Mouse (Mus musculus) midbrain, embryonic 10.5 days (tissue): ENCODE results near the gene Prpf40b. TPM values are rescaled to one million over a fixed set of nuclear protein-coding genes. Genes with fewer than 3 reads are reported as not detected.

Experiments
- DNase-seq: peaks from one replicate; pipeline ENCODE4 v3.0.0-alpha.2; 2017; ENCODE audit warnings: low spot score
- H3K27ac ChIP-seq: fragments of 300-500 bp; sonication (generic); replicated peaks from 2 replicates; pipeline ENCODE4 v1.5.1; 2016; ENCODE audit warnings: mild to moderate bottlenecking
- H3K27me3 ChIP-seq: fragments of 300-500 bp; sonication (generic); 2 replicates; pipeline ENCODE4 v1.6.1; 2016; ENCODE audit warnings: low read depth, mild to moderate bottlenecking; ENCODE audit not compliant: poor library complexity, severe bottlenecking
- H3K36me3 ChIP-seq: fragments of 300-500 bp; sonication (generic); 2 replicates; pipeline ENCODE4 v1.6.1; 2016; ENCODE audit warnings: mild to moderate bottlenecking, moderate library complexity
- H3K4me1 ChIP-seq: fragments of 300-500 bp; sonication (generic); 2 replicates; pipeline ENCODE4 v1.6.1; 2016
- H3K4me3 ChIP-seq: fragments of 300-500 bp; sonication (generic); 2 replicates; pipeline ENCODE4 v1.5.1; 2016; ENCODE audit warnings: mild to moderate bottlenecking, moderate library complexity
- H3K9me3 ChIP-seq: fragments of 300-500 bp; sonication (generic); replicated peaks from 2 replicates; pipeline ENCODE4 v1.6.1; 2016; ENCODE audit warnings: mild to moderate bottlenecking
- WGBS: fragments of 180-500 bp; shearing (Covaris S2); methylation state at CpG from one replicate; pipeline ENCODE4 v1.1.7; 2016; 5-methylcytosine and 5-hydroxymethylcytosine counted together
- polyA plus RNA-seq: library from polyadenylated mRNA; unstranded; fragments of >200 nt; fragmentation: Nextera tagmentation; extraction: Ambion mirVana; gene quantifications from 2 replicates; pipeline ENCODE4 v1.2.1, GENCODE M21; 2016

Gene Prpf40b
- polyA plus RNA-seq, 1 experiment from 2014 or later = 61.2 TPM

GRCm38 (mm10) chr15:99307476-99307875 is 12.6 kb downstream of the Prpf40b start:
- H3K27ac ChIP-seq = no peak overlapping the region
- no peaks in the 10 kb centered on the region for H3K27me3 ChIP-seq
- H3K4me1 ChIP-seq = no peaks in the 10 kb centered on the region
- 89% methylated on average over 9 of the region's 9 CpGs for WGBS
- peaks cover 96% of the 10 kb centered on the region for H3K36me3 ChIP-seq
- no peak for DNase-seq
- H3K4me3 ChIP-seq = no peak overlapping the region
- no peaks in the 10 kb centered on the region for H3K9me3 ChIP-seq

- H3K27me3 ChIP-seq = no peaks in the 10 kb centered on the region
- no peak overlapping the region for H3K4me3 ChIP-seq
- no peak overlapping the region for H3K27ac ChIP-seq
- 90% methylated on average over 9 of the region's 9 CpGs for WGBS
- peaks cover 100% of the 10 kb centered on the region for H3K36me3 ChIP-seq
- no peaks in the 10 kb centered on the region for H3K4me1 ChIP-seq
- H3K9me3 ChIP-seq = no peaks in the 10 kb centered on the region
- DNase-seq = no peak
Observed at GRCm38 (mm10) chr15:99309549-99309948, 14.7 kb downstream of the Prpf40b start.

- peaks cover 100% of the 10 kb centered on the region for H3K36me3 ChIP-seq
- H3K27ac ChIP-seq = no peak overlapping the region
- WGBS = 95% methylated on average over 5 of the region's 5 CpGs
- H3K27me3 ChIP-seq = no peaks in the 10 kb centered on the region
- no peak overlapping the region for H3K4me3 ChIP-seq
- H3K9me3 ChIP-seq = no peaks in the 10 kb centered on the region
- H3K4me1 ChIP-seq = no peaks in the 10 kb centered on the region
- no peak for DNase-seq
Observed at GRCm38 (mm10) chr15:99310617-99311016, 15.7 kb downstream of the Prpf40b start.

DNA sequence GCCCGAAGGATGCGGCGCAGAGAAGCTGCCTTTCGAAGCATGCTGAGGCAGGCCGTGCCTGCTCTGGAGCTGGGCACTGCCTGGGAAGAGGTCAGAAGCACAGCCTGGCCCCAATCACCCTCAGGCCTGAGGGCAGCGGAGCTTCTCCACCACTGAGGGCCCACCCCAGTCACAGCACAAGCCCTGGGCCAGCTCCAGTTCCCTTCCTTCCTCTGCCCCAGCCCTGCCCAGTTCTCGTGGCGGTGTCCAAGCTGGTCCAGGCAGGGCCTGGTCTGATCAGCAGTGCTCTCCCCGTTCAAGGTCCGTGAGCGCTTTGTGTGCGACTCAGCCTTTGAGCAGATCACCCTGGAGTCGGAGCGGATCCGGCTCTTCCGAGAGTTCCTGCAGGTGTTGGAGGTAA is 20.0 kb downstream of the Prpf40b start:
- Histone ChIP-seq H3K36me3 (peaks cover 100% of the 10 kb centered on the region), H3K27me3 (no peaks in the 10 kb centered on the region), H3K9me3 (no peaks in the 10 kb centered on the region), H3K4me3 (no peak overlapping the region), H3K27ac (no peak overlapping the region), H3K4me1 (no peaks in the 10 kb centered on the region)
- WGBS = 95% methylated on average over 16 of the region's 16 CpGs
- DNase-seq = no peak

DNA sequence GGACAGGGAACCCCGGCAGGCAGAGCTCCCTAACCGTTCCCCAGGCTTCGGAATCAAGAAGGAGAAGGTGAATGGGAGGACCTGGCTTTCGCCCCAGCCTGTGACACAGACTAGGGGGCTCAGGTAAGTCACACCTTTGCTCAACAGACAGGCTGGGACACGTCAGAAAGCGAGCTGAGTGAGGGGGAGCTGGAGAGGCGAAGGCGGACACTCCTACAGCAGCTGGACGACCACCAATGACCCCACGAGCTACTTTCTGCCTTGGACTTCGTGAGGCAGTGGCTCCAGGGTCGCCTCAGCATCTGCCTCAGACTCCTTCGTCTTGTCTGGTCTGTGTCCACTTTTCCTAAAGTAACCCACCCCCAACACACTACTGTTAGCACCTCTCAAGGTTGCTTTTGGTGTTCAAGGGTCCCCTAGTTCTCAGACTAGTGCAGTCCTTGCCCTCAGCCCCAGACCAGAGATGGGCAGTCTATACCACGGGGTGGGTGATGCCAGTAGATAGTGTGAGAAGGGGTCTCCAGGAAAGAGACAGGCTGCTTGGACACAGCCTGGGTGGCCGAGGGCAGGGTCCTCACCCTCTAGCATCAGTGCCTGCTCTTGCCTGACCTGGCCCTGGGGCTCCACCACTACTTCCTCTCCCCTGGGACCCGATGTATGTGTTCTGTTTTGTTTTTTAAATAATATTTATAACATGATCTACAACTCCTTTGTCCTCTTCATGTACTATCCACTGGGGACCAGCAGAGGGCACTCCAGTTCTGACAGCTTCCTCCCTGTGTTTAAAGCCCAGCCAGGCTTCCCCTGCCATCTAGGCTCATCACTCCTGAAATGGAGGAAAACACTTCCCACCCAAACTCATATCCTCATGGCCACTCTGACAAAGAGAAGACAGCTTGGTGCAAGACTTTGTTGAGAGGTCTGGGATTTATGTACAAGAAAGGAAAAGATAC is 21.7 kb downstream of the Prpf40b start:
- WGBS = 82% methylated on average over 16 of the region's 16 CpGs
- H3K9me3 ChIP-seq = no peaks in the 10 kb centered on the region
- peak overlapping the region; percentile 70 for H3K27ac ChIP-seq
- peaks cover 100% of the 10 kb centered on the region for H3K36me3 ChIP-seq
- DNase-seq = peak; percentile 66
- no peaks in the 10 kb centered on the region for H3K27me3 ChIP-seq
- no peak overlapping the region for H3K4me3 ChIP-seq
- no peaks in the 10 kb centered on the region for H3K4me1 ChIP-seq

GRCm38 (mm10) chr15:99317267-99317651 is 22.4 kb downstream of the Prpf40b start:
- H3K9me3 ChIP-seq = no peaks in the 10 kb centered on the region
- H3K4me1 ChIP-seq = no peaks in the 10 kb centered on the region
- DNase-seq = no peak
- WGBS = 74% methylated on average over 2 of the region's 2 CpGs
- peaks cover 100% of the 10 kb centered on the region for H3K36me3 ChIP-seq
- H3K27ac ChIP-seq = peak overlapping the region; percentile 70
- H3K4me3 ChIP-seq = no peak overlapping the region
- no peaks in the 10 kb centered on the region for H3K27me3 ChIP-seq

- WGBS = 92% methylated on average over 6 of the region's 6 CpGs
- H3K36me3 ChIP-seq = peaks cover 100% of the 10 kb centered on the region
Observed at GRCm38 (mm10) chr15:99318071-99318470, 23.2 kb downstream of the Prpf40b start.

GRCm38 (mm10) chr15:99318861-99319410 is 24.0 kb downstream of the Prpf40b start:
- Histone ChIP-seq H3K36me3 (peaks cover 100% of the 10 kb centered on the region), H3K9me3 (no peaks in the 10 kb centered on the region), H3K27me3 (no peaks in the 10 kb centered on the region), H3K4me3 (no peak overlapping the region), H3K4me1 (no peaks in the 10 kb centered on the region), H3K27ac (no peak overlapping the region)
- DNase-seq = no peak
- WGBS = 92% methylated on average over 14 of the region's 14 CpGs

More at GRCm38 (mm10) chr15:99318071-99318470, 23.2 kb downstream of the Prpf40b start:
- DNase-seq = no peak
- H3K4me3 ChIP-seq = no peak overlapping the region
- no peaks in the 10 kb centered on the region for H3K9me3 ChIP-seq
- H3K4me1 ChIP-seq = no peaks in the 10 kb centered on the region
- no peaks in the 10 kb centered on the region for H3K27me3 ChIP-seq
- no peak overlapping the region for H3K27ac ChIP-seq

DNA sequence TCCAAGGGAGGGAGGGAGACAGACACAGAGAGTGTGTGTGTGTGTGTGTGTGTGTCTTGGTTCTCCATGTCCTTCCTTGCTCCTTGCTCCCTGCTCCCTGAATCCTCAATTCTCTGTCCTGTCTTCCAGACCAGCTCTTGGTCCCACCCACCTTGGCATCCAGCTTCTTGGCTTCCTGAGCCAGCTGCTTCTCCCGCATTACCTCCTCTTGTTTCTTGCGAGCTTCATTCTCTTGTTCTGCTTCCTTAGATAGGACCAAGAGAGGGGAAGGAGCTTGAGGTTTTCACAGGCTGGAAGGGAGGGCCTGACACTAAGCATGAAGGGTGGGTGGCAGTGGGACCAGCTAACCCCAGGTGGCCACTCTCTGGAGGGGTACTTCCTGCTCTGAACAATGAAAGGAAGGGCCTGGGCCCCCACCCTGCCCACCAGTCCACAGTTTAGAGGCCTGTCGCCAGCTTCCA is 24.6 kb downstream of the Prpf40b start:
- DNase-seq = no peak
- Histone ChIP-seq H3K4me3 (no peak overlapping the region), H3K27me3 (no peaks in the 10 kb centered on the region), H3K36me3 (peaks cover 99% of the 10 kb centered on the region), H3K4me1 (no peaks in the 10 kb centered on the region), H3K27ac (no peak overlapping the region), H3K9me3 (no peaks in the 10 kb centered on the region)
- 88% methylated on average over 3 of the region's 3 CpGs for WGBS

GRCm38 (mm10) chr15:99320168-99320674 is 25.3 kb downstream of the Prpf40b start:
- no peak for DNase-seq
- 89% methylated on average over 10 of the region's 10 CpGs for WGBS
- H3K4me1 ChIP-seq = no peaks in the 10 kb centered on the region
- no peaks in the 10 kb centered on the region for H3K27me3 ChIP-seq
- no peaks in the 10 kb centered on the region for H3K9me3 ChIP-seq
- H3K36me3 ChIP-seq = peaks cover 99% of the 10 kb centered on the region
- no peak overlapping the region for H3K27ac ChIP-seq
- H3K4me3 ChIP-seq = no peak overlapping the region

- no peak overlapping the region for H3K4me3 ChIP-seq
- H3K4me1 ChIP-seq = no peaks in the 10 kb centered on the region
- no peaks in the 10 kb centered on the region for H3K27me3 ChIP-seq
- no peaks in the 10 kb centered on the region for H3K9me3 ChIP-seq
- H3K27ac ChIP-seq = no peak overlapping the region
- H3K36me3 ChIP-seq = peaks cover 97% of the 10 kb centered on the region
- WGBS = 86% methylated on average over 9 of the region's 9 CpGs
- no peak for DNase-seq
Observed at GRCm38 (mm10) chr15:99320978-99321377, 26.1 kb downstream of the Prpf40b start.

DNA sequence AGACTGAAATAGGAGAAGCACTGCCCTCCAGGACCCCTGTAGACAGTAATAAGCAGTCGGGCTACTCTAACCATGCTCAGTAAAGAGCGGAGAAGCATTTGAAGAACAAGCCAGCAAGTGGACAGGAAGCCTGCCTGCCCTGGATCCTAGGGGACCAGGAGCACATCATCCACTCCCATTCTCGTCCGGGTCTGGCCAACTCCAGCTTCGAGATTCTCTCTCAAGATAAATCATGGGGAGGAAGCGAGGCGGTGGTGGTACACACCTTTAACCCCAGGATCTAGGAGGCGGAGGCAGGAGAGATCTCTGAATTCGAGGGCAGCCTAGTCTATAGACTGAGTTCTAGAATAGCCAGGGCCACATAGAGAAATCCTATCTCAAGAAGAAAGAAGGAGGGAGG is 29.3 kb downstream of the Prpf40b start:
- peaks cover 6% of the 10 kb centered on the region; the same call in 1 of the 2 replicates for H3K4me1 ChIP-seq
- H3K36me3 ChIP-seq = peaks cover 90% of the 10 kb centered on the region
- H3K27me3 ChIP-seq = peaks cover 7% of the 10 kb centered on the region
- DNase-seq = no peak
- 86% methylated on average over 9 of the region's 9 CpGs for WGBS
- H3K9me3 ChIP-seq = no peaks in the 10 kb centered on the region
- no peak overlapping the region for H3K27ac ChIP-seq
- no peak overlapping the region for H3K4me3 ChIP-seq

DNA sequence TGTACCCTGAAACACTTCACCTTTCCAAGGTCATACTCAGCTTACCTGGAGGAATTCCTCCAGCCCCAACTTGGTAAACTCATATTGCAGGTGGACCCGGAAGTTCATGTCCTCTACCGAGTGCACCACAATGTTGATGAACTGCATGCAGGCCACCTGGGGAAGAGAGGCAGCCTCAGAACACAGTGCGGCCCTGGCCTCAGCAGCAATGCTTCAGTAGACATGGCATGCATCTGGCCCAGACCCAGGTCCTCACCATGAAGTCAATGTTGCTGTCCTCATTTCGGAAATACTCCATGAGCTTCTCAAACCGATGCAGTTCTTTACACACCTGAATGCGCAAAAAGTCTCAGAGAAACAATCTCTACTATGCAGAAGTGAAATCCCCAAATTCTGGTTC is 30.7 kb downstream of the Prpf40b start:
- Histone ChIP-seq H3K4me3 (no peak overlapping the region), H3K27me3 (peaks cover 19% of the 10 kb centered on the region), H3K27ac (no peak overlapping the region), H3K9me3 (no peaks in the 10 kb centered on the region), H3K4me1 (peaks cover 9% of the 10 kb centered on the region), H3K36me3 (peaks cover 79% of the 10 kb centered on the region)
- WGBS = 93% methylated on average over 6 of the region's 6 CpGs
- DNase-seq = no peak
